Mouse (Mus musculus) heart, adult 9 months (tissue): ENCODE results near the gene Gm15091.
"Not testable (repeated sequence)": the region's sequence is repeated elsewhere in the genome, so short reads cannot be mapped to it uniquely, and the experiment has no call there.

Experiments used
- DNase-seq, 2 experiments: peaks; one replicate each; pipeline ENCODE4 v3.0.0; 2022; ENCODE audit warnings: low spot score in 2 of 2

Gene Gm15091

GRCm38 (mm10) chrX:149941355-149941754 is at the start of gene Gm15091:
Gene Gm15091, plus strand, starts transcription at chrX:149941655.
- DNase-seq = not testable (repeated sequence)
